Mouse (Mus musculus): ENCODE results near the gene Ino80d. TPM values are rescaled to one million over a fixed set of nuclear protein-coding genes. Genes with fewer than 3 reads are reported as not detected.
A peak's percentile ranks its signal among the peaks of the same experiment; 100 is the strongest.

The Ino80d gene
- polyA plus RNA-seq, 1 experiment from 2014 or later: 10.8 TPM

GRCm38 (mm10) chr1:62984566-62984965 is 129.9 kb downstream of the Ino80d start:
- Histone ChIP-seq H3K9me3 (no peaks in the 10 kb centered on the region), H3K4me3 (peak overlapping the region; percentile 22; the same call in 1 of the 2 replicates), H3K27ac (no peak overlapping the region), H3K4me2 (replicated peaks) (peak overlapping the region; percentile 38), H3K9ac (no peak overlapping the region), H3K36me3 (no peaks in the 10 kb centered on the region), H3K4me1 (no peaks in the 10 kb centered on the region; the same call in 1 of the 2 replicates), H3K27me3 (no peaks in the 10 kb centered on the region)
- WGBS: 32% methylated on average over 11 of the region's 11 CpGs
- no peak for ATAC-seq (ENCODE audit: insufficient number of reproducible peaks, insufficient read depth, low FRiP score, low TSS enrichment)

DNA sequence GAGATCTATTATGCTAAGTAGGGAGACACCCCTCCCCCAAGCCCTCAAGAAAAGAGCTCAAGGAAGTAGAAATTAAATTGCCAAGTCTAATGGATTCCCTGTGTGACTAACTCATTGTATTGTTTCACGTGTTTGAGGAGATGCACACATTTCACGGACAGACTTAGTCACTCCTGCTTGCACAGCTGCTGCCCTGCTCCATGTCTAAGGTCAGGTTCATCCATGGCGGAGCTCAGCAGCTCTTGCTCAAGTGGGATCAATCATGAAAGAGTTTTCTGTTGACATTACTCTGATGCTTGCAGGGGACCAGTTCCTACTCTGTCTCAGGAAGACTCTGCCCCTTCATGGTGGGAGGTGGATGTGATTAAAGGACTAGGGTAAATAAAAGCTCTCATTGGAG is 137.7 kb downstream of the Ino80d start:
- H3K4me2 ChIP-seq (replicated peaks): no peak overlapping the region
- H3K27me3 ChIP-seq: no peaks in the 10 kb centered on the region
- no peak overlapping the region for H3K9ac ChIP-seq
- no peaks in the 10 kb centered on the region for H3K36me3 ChIP-seq
- whole genome bisulfite sequencing: 33% methylated on average over 3 of the region's 3 CpGs
- H3K9me3 ChIP-seq: no peaks in the 10 kb centered on the region
- no peak for ATAC-seq (ENCODE audit: insufficient number of reproducible peaks, insufficient read depth, low FRiP score, low TSS enrichment)
- no peaks in the 10 kb centered on the region for H3K4me1 ChIP-seq
- H3K4me3 ChIP-seq: no peak overlapping the region
- H3K27ac ChIP-seq: no peak overlapping the region

DNA sequence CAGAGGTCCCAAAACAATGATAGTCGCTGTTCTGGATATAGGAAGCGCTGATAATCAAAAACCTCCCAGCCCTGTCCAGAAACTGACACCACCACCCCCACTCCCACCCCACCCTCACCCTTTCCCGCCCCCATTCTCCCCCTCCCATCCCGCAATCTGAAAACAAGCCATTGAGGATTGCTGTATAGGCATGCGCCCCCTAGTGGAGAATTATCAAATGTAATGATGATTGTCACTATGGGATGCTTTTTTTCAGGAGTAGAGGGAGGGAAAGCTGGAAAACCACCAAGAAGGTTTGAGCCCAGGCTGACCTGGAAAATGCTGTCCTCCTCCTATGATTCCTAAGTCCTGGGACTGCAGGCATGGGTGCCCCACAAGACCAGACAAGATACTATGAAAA is 147.6 kb downstream of the Ino80d start:
- WGBS: 15% methylated on average over 5 of the region's 5 CpGs
- no peaks in the 10 kb centered on the region for H3K9me3 ChIP-seq
- H3K4me3 ChIP-seq: no peak overlapping the region
- no peaks in the 10 kb centered on the region for H3K36me3 ChIP-seq
- H3K27ac ChIP-seq: no peak overlapping the region
- no peak for ATAC-seq (ENCODE audit: insufficient number of reproducible peaks, insufficient read depth, low FRiP score, low TSS enrichment)
- no peak overlapping the region for H3K9ac ChIP-seq
- no peaks in the 10 kb centered on the region for H3K4me1 ChIP-seq
- no peak overlapping the region for H3K4me2 ChIP-seq (replicated peaks)
- no peaks in the 10 kb centered on the region for H3K27me3 ChIP-seq

GRCm38 (mm10) chr1:62964291-62964690 is 150.2 kb downstream of the Ino80d start:
- Histone ChIP-seq H3K36me3 (no peaks in the 10 kb centered on the region), H3K4me2 (replicated peaks) (no peak overlapping the region), H3K4me3 (no peak overlapping the region), H3K27me3 (no peaks in the 10 kb centered on the region), H3K4me1 (no peaks in the 10 kb centered on the region), H3K9me3 (no peaks in the 10 kb centered on the region), H3K27ac (no peak overlapping the region), H3K9ac (no peak overlapping the region)
- peak; percentile 83; the same call in 1 of the 2 replicates for ATAC-seq (ENCODE audit: insufficient number of reproducible peaks, insufficient read depth, low FRiP score, low TSS enrichment)
- WGBS: 17% methylated on average over 6 of the region's 6 CpGs

- H3K36me3 ChIP-seq: no peaks in the 10 kb centered on the region
- 59% methylated on average over 1 of the region's 1 CpGs for WGBS
- no peak overlapping the region for H3K4me3 ChIP-seq
- no peaks in the 10 kb centered on the region for H3K27me3 ChIP-seq
- no peaks in the 10 kb centered on the region for H3K9me3 ChIP-seq
- ATAC-seq (ENCODE audit: insufficient number of reproducible peaks, insufficient read depth, low FRiP score, low TSS enrichment): no peak
- no peak overlapping the region for H3K27ac ChIP-seq
- no peaks in the 10 kb centered on the region for H3K4me1 ChIP-seq
- no peak overlapping the region for H3K9ac ChIP-seq
- no peak overlapping the region for H3K4me2 ChIP-seq (replicated peaks)
These were observed 157.4 kb downstream of the Ino80d start for GRCm38 (mm10) chr1:62956942-62957645.

DNA sequence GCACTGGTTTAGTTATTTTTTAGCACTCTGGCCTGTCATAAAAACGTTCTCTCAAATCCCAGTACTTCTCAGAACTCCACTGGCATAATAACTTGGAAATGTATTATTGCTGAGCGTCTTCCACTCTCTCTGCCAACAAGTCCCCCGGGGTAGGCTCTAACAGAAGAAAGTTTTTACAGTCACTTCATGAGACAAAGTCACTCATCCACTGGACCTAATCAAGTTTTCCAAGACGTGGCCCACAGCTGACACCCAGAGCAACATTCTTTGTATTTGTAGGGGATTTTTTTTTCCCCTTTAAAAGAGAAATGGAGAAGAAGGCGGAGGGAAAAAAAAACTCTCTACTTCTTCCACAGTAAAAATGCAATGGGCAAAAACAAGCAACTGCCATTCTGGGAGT is 157.9 kb downstream of the Ino80d start:
- ATAC-seq (ENCODE audit: insufficient number of reproducible peaks, insufficient read depth, low FRiP score, low TSS enrichment): no peak
- WGBS: 73% methylated on average over 5 of the region's 5 CpGs
- no peaks in the 10 kb centered on the region for H3K27me3 ChIP-seq

DNA sequence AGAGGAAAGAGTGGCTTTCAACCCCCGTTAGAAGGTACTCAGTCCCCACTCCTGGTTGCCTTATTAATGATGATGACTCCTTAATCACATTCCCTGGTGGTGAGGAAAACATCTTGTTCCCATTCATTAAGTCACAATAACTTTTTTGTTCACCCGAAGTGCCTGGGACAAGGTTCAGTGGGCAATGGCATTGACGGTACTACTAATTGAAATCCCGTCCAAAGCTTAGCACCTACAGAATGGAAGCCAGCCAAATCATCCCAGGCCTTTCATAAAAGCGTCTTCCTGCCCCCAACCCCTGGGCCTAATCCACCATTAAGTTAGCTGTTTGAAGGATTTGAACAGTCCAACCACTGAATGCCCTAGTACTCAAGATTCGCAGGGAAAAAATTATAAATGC is 159.1 kb downstream of the Ino80d start:
- H3K4me3 ChIP-seq: no peak overlapping the region
- no peak for ATAC-seq (ENCODE audit: insufficient number of reproducible peaks, insufficient read depth, low FRiP score, low TSS enrichment)
- H3K27ac ChIP-seq: no peak overlapping the region
- no peak overlapping the region for H3K4me2 ChIP-seq (replicated peaks)
- no peaks in the 10 kb centered on the region for H3K9me3 ChIP-seq
- H3K36me3 ChIP-seq: no peaks in the 10 kb centered on the region
- WGBS: 57% methylated on average over 6 of the region's 6 CpGs
- H3K27me3 ChIP-seq: no peaks in the 10 kb centered on the region
- no peak overlapping the region for H3K9ac ChIP-seq
- H3K4me1 ChIP-seq: no peaks in the 10 kb centered on the region

More for the DNA sequence above, 157.9 kb downstream of the Ino80d start:
- H3K9me3 ChIP-seq: no peaks in the 10 kb centered on the region
- no peak overlapping the region for H3K4me2 ChIP-seq (replicated peaks)
- no peak overlapping the region for H3K27ac ChIP-seq
- H3K36me3 ChIP-seq: no peaks in the 10 kb centered on the region
- no peaks in the 10 kb centered on the region for H3K4me1 ChIP-seq
- no peak overlapping the region for H3K9ac ChIP-seq
- no peak overlapping the region for H3K4me3 ChIP-seq

DNA sequence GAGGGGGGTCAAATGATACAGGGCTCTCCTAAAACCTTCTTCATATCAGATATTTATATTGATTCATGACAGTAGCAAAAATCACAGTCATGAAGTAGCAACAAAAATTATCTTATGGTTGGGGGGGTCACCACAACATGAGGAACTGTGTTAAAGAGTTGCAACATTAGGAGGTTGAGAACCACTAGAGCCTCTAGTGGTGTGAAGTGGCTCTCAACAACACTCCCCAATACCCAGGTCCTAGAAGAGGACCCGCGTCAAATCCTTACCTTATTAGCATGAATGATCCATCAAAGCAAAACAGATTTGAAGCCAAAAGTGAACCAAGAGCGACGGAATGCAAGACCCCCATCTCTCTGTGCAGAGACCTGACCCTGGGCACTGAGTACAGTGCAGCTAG is 161.4 kb downstream of the Ino80d start:
- Histone ChIP-seq H3K9me3 (no peaks in the 10 kb centered on the region), H3K4me1 (no peaks in the 10 kb centered on the region), H3K27me3 (no peaks in the 10 kb centered on the region), H3K4me3 (no peak overlapping the region), H3K9ac (no peak overlapping the region), H3K4me2 (replicated peaks) (no peak overlapping the region), H3K36me3 (no peaks in the 10 kb centered on the region), H3K27ac (no peak overlapping the region)
- 92% methylated on average over 4 of the region's 4 CpGs for WGBS
- ATAC-seq (ENCODE audit: insufficient number of reproducible peaks, insufficient read depth, low FRiP score, low TSS enrichment): no peak

- H3K4me2 ChIP-seq (replicated peaks): no peak overlapping the region
- no peak overlapping the region for H3K9ac ChIP-seq
- no peak overlapping the region for H3K27ac ChIP-seq
- H3K4me3 ChIP-seq: no peak overlapping the region
- H3K27me3 ChIP-seq: no peaks in the 10 kb centered on the region
- H3K4me1 ChIP-seq: no peaks in the 10 kb centered on the region
- H3K9me3 ChIP-seq: no peaks in the 10 kb centered on the region
- 83% methylated on average over 3 of the region's 3 CpGs for WGBS
- H3K36me3 ChIP-seq: no peaks in the 10 kb centered on the region
- ATAC-seq (ENCODE audit: insufficient number of reproducible peaks, insufficient read depth, low FRiP score, low TSS enrichment): no peak
These were observed 162.1 kb downstream of the Ino80d start for GRCm38 (mm10) chr1:62952319-62952718.

- Histone ChIP-seq H3K36me3 (no peaks in the 10 kb centered on the region), H3K27me3 (no peaks in the 10 kb centered on the region), H3K9me3 (no peaks in the 10 kb centered on the region), H3K9ac (no peak overlapping the region), H3K27ac (no peak overlapping the region), H3K4me1 (no peaks in the 10 kb centered on the region), H3K4me3 (no peak overlapping the region), H3K4me2 (replicated peaks) (no peak overlapping the region)
- ATAC-seq (ENCODE audit: insufficient number of reproducible peaks, insufficient read depth, low FRiP score, low TSS enrichment): no peak
- 71% methylated on average over 7 of the region's 7 CpGs for WGBS
These were observed 163.2 kb downstream of the Ino80d start for GRCm38 (mm10) chr1:62951067-62951809.

- no peak overlapping the region for H3K4me2 ChIP-seq (replicated peaks)
- no peak for ATAC-seq (ENCODE audit: insufficient number of reproducible peaks, insufficient read depth, low FRiP score, low TSS enrichment)
- no peak overlapping the region for H3K27ac ChIP-seq
- H3K27me3 ChIP-seq: no peaks in the 10 kb centered on the region
- 73% methylated on average over 9 of the region's 9 CpGs for WGBS
- no peaks in the 10 kb centered on the region for H3K36me3 ChIP-seq
- H3K4me3 ChIP-seq: no peak overlapping the region
- H3K9me3 ChIP-seq: no peaks in the 10 kb centered on the region
- no peaks in the 10 kb centered on the region for H3K4me1 ChIP-seq
- H3K9ac ChIP-seq: no peak overlapping the region
These were observed 163.9 kb downstream of the Ino80d start for GRCm38 (mm10) chr1:62950526-62950925.

- Histone ChIP-seq H3K27me3 (no peaks in the 10 kb centered on the region), H3K9me3 (no peaks in the 10 kb centered on the region), H3K4me3 (no peak overlapping the region), H3K9ac (no peak overlapping the region), H3K27ac (no peak overlapping the region), H3K4me1 (no peaks in the 10 kb centered on the region), H3K4me2 (replicated peaks) (no peak overlapping the region), H3K36me3 (no peaks in the 10 kb centered on the region)
- no peak for ATAC-seq (ENCODE audit: insufficient number of reproducible peaks, insufficient read depth, low FRiP score, low TSS enrichment)
These were observed 166.7 kb downstream of the Ino80d start for GRCm38 (mm10) chr1:62947807-62948206.
